Mouse (Mus musculus): ENCODE measurements at regions not wholly inside any gene's neighbourhood (a gene's known extent, or its start where the extent isn't known, plus 50 kb on each side); places are given as distances from the start of the nearest gene placed in this dataset.

DNA sequence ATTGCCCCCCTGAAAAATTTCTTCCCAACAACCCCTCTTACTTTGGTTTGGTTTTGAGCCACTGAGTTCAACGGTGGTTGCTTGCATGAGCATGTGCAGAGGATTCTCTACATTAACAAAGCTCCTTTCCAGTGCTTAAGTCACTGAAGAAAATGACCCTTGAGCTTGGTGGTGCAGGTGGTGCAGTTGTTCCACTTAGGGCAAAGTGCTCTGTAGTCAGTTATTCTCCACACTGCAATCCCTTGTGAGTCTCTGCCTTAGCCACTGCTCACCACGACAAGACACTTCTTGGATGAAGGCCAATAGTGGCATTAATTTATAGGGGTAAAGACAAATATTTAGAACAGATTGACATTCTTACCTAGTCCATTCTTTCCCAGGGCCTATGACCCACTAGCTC, 369.1 kb upstream of the Frg1 start:
- ATAC-seq (ENCODE audit: insufficient number of reproducible peaks, low FRiP score): no peak
- H3K4me3 ChIP-seq: no peak overlapping the region
- H3K27me3 ChIP-seq (replicated peaks): no peaks in the 10 kb centered on the region
- no peaks in the 10 kb centered on the region for H3K9me3 ChIP-seq (replicated peaks)
- H3K4me2 ChIP-seq: no peak overlapping the region
- H3K36me3 ChIP-seq: no peaks in the 10 kb centered on the region
- WGBS: 76% methylated on average over 2 of the region's 2 CpGs
- no peak overlapping the region for H3K27ac ChIP-seq (ENCODE audit: poor library complexity, severe bottlenecking)
- no peak overlapping the region for H3K9ac ChIP-seq
- no peaks in the 10 kb centered on the region for H3K4me1 ChIP-seq (replicated peaks)

- no peak overlapping the region for H3K27ac ChIP-seq (ENCODE audit: poor library complexity, severe bottlenecking)
- H3K9ac ChIP-seq: no peak overlapping the region
- H3K9me3 ChIP-seq (replicated peaks): no peaks in the 10 kb centered on the region
- H3K4me3 ChIP-seq: no peak overlapping the region
- no peak for ATAC-seq (ENCODE audit: insufficient number of reproducible peaks, low FRiP score)
- H3K4me1 ChIP-seq (replicated peaks): no peaks in the 10 kb centered on the region
- no peaks in the 10 kb centered on the region for H3K27me3 ChIP-seq (replicated peaks)
- 60% methylated on average over 1 of the region's 1 CpGs for WGBS
- H3K36me3 ChIP-seq: no peaks in the 10 kb centered on the region
- H3K4me2 ChIP-seq: no peak overlapping the region
Observed at GRCm38 (mm10) chr8:41782837-41783236, 366.0 kb upstream of the Frg1 start.

- no peak for ATAC-seq (ENCODE audit: insufficient number of reproducible peaks, low FRiP score)
- Histone ChIP-seq H3K27ac (ENCODE audit: poor library complexity, severe bottlenecking) (no peak overlapping the region), H3K36me3 (no peaks in the 10 kb centered on the region), H3K9ac (no peak overlapping the region), H3K27me3 (replicated peaks) (no peaks in the 10 kb centered on the region), H3K4me1 (replicated peaks) (no peaks in the 10 kb centered on the region), H3K4me3 (no peak overlapping the region), H3K9me3 (replicated peaks) (no peaks in the 10 kb centered on the region), H3K4me2 (no peak overlapping the region)
- 80% methylated on average over 3 of the region's 3 CpGs for WGBS
Observed at GRCm38 (mm10) chr8:41779459-41779858, 362.6 kb upstream of the Frg1 start.

DNA sequence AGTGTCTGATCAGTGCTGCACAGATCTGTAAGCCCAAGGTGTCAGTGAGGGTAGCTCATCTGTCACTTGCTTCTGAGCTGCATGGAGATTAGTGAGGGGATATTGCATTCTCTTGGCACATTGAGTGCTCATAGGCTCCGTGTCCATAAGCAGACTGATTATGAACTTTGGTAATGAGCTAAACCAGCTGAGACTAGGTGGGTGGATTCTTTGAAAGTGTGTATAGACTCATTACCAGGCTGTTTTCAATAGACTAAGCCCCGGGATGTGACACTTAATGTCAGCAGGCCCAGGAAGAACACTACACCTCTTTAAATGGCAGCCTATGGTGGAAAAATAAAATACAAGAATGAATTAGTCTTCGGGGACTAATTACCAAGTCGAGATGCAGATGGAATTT, 354.9 kb upstream of the Frg1 start:
- no peaks in the 10 kb centered on the region for H3K27me3 ChIP-seq (replicated peaks)
- no peak overlapping the region for H3K4me3 ChIP-seq
- no peak for ATAC-seq (ENCODE audit: insufficient number of reproducible peaks, low FRiP score)
- H3K4me1 ChIP-seq (replicated peaks): no peaks in the 10 kb centered on the region
- WGBS: 70% methylated on average over 4 of the region's 4 CpGs
- no peak overlapping the region for H3K4me2 ChIP-seq
- no peaks in the 10 kb centered on the region for H3K36me3 ChIP-seq
- no peak overlapping the region for H3K9ac ChIP-seq
- no peak overlapping the region for H3K27ac ChIP-seq (ENCODE audit: poor library complexity, severe bottlenecking)
- H3K9me3 ChIP-seq (replicated peaks): no peaks in the 10 kb centered on the region

DNA sequence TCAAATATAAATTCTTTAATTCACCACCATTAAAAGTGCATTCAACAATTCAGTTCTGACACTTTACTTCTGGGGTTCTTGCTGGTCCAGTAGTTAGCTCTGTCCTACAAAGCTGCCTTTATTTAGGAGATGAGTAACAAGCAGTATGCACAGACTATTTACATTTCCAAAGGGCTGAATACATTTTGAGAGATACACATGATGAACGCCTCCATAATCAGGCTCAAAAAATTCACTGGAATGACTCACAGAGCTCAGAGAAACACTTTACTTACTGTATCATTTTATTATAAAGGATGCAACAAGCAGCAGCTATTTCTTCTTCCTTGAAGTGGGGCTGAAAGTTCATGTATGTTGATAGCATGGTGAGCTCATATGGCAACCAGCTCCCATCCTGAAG, 336.6 kb upstream of the Frg1 start:
- WGBS: 76% methylated on average over 1 of the region's 1 CpGs
- H3K4me2 ChIP-seq: no peak overlapping the region
- H3K4me1 ChIP-seq (replicated peaks): no peaks in the 10 kb centered on the region
- no peaks in the 10 kb centered on the region for H3K27me3 ChIP-seq (replicated peaks)
- ATAC-seq (ENCODE audit: insufficient number of reproducible peaks, low FRiP score): no peak
- no peak overlapping the region for H3K9ac ChIP-seq
- H3K36me3 ChIP-seq: no peaks in the 10 kb centered on the region
- H3K27ac ChIP-seq (ENCODE audit: poor library complexity, severe bottlenecking): no peak overlapping the region
- no peaks in the 10 kb centered on the region; the same call in 1 of the 2 replicates for H3K9me3 ChIP-seq (replicated peaks)
- no peak overlapping the region for H3K4me3 ChIP-seq

GRCm38 (mm10) chr8:41752641-41753040, 335.8 kb upstream of the Frg1 start:
- Histone ChIP-seq H3K9me3 (replicated peaks) (no peaks in the 10 kb centered on the region; the same call in 1 of the 2 replicates), H3K27ac (ENCODE audit: poor library complexity, severe bottlenecking) (no peak overlapping the region), H3K4me3 (no peak overlapping the region), H3K4me2 (no peak overlapping the region), H3K4me1 (replicated peaks) (no peaks in the 10 kb centered on the region), H3K36me3 (no peaks in the 10 kb centered on the region), H3K27me3 (replicated peaks) (no peaks in the 10 kb centered on the region), H3K9ac (no peak overlapping the region)
- ATAC-seq (ENCODE audit: insufficient number of reproducible peaks, low FRiP score): no peak
- 65% methylated on average over 2 of the region's 2 CpGs for WGBS

- no peak overlapping the region for H3K4me2 ChIP-seq
- H3K9me3 ChIP-seq (replicated peaks): no peaks in the 10 kb centered on the region; the same call in 1 of the 2 replicates
- no peaks in the 10 kb centered on the region for H3K36me3 ChIP-seq
- WGBS: 86% methylated on average over 6 of the region's 6 CpGs
- H3K4me1 ChIP-seq (replicated peaks): no peaks in the 10 kb centered on the region
- no peak overlapping the region for H3K9ac ChIP-seq
- H3K27me3 ChIP-seq (replicated peaks): no peaks in the 10 kb centered on the region
- H3K27ac ChIP-seq (ENCODE audit: poor library complexity, severe bottlenecking): no peak overlapping the region
- no peak for ATAC-seq (ENCODE audit: insufficient number of reproducible peaks, low FRiP score)
- H3K4me3 ChIP-seq: no peak overlapping the region
Observed at GRCm38 (mm10) chr8:41747024-41747423, 330.1 kb upstream of the Frg1 start.

- Histone ChIP-seq H3K9ac (no peak overlapping the region), H3K27ac (ENCODE audit: poor library complexity, severe bottlenecking) (no peak overlapping the region), H3K4me1 (replicated peaks) (no peaks in the 10 kb centered on the region), H3K27me3 (replicated peaks) (no peaks in the 10 kb centered on the region), H3K4me2 (no peak overlapping the region), H3K4me3 (no peak overlapping the region), H3K9me3 (replicated peaks) (no peaks in the 10 kb centered on the region), H3K36me3 (no peaks in the 10 kb centered on the region)
- WGBS: 75% methylated on average over 11 of the region's 11 CpGs
- no peak for ATAC-seq (ENCODE audit: insufficient number of reproducible peaks, low FRiP score)
Observed at GRCm38 (mm10) chr8:41742796-41743670, 326.2 kb upstream of the Frg1 start.

- no peak overlapping the region for H3K4me2 ChIP-seq
- H3K27me3 ChIP-seq (replicated peaks): no peaks in the 10 kb centered on the region
- H3K9me3 ChIP-seq (replicated peaks): no peaks in the 10 kb centered on the region
- WGBS: 85% methylated on average over 3 of the region's 3 CpGs
- H3K4me3 ChIP-seq: no peak overlapping the region
- H3K36me3 ChIP-seq: no peaks in the 10 kb centered on the region
- peaks cover 5% of the 10 kb centered on the region; the same call in 1 of the 2 replicates for H3K4me1 ChIP-seq (replicated peaks)
- no peak overlapping the region for H3K27ac ChIP-seq (ENCODE audit: poor library complexity, severe bottlenecking)
- H3K9ac ChIP-seq: no peak overlapping the region
- no peak for ATAC-seq (ENCODE audit: insufficient number of reproducible peaks, low FRiP score)
Observed at GRCm38 (mm10) chr8:41717002-41717401, 300.1 kb upstream of the Frg1 start.

DNA sequence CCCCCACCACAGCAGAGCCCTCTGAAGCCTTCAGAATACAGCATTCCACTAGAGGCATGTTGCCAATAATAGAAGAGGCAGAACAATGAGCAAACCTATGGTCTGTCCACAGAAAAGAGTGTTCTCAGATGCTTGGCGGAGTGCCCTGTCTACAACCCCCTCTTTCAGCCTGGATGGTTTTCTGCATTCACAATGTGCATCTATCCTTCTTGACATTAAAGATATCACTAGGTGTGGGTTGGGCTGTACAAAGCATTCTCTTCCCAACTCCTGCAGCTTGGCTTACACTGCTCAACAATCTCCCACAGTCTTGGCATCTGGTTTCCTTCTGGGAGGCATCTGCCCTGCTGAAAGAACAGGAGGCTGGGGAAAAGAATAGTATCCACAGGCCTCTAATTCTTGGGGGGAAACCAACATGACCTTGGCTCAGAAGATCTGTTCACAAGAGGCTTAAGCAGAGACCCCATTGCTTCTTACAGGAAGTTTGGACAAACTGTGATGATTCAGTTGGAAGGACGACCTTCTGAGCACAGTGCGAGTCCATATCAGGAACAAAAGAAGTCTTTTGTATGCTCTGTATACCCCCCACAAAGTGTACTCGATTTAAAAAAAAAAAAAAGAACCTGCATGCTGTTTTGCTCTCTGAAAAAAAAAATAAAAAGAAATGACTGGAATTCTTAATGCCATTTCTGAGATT, 296.9 kb upstream of the Frg1 start:
- Histone ChIP-seq H3K27ac (ENCODE audit: poor library complexity, severe bottlenecking) (peak overlapping the region; percentile 55), H3K4me3 (no peak overlapping the region), H3K27me3 (replicated peaks) (no peaks in the 10 kb centered on the region), H3K4me2 (no peak overlapping the region), H3K4me1 (replicated peaks) (peaks cover 5% of the 10 kb centered on the region; the same call in 1 of the 2 replicates), H3K9me3 (replicated peaks) (no peaks in the 10 kb centered on the region), H3K36me3 (no peaks in the 10 kb centered on the region), H3K9ac (no peak overlapping the region)
- 31% methylated on average over 4 of the region's 4 CpGs for WGBS
- peak; percentile 77 for ATAC-seq (ENCODE audit: insufficient number of reproducible peaks, low FRiP score)
